Mouse (Mus musculus) liver, adult 2 months (tissue): ENCODE results near the gene Gm17606.

Experiments
- CTCF ChIP-seq: fragments of 200-500 bp; IDR thresholded peaks from 2 replicates; pipeline ENCODE4 v1.5.1; 2011; ENCODE audit warnings: low read depth, low read length, control low read depth
- POLR2A ChIP-seq: fragments of 200-500 bp; IDR thresholded peaks from 2 replicates; pipeline ENCODE4 v1.6.1; 2011; ENCODE audit warnings: low read length, control low read depth; ENCODE audit not compliant: insufficient read depth; ENCODE audit errors: extremely low read depth

DNA sequence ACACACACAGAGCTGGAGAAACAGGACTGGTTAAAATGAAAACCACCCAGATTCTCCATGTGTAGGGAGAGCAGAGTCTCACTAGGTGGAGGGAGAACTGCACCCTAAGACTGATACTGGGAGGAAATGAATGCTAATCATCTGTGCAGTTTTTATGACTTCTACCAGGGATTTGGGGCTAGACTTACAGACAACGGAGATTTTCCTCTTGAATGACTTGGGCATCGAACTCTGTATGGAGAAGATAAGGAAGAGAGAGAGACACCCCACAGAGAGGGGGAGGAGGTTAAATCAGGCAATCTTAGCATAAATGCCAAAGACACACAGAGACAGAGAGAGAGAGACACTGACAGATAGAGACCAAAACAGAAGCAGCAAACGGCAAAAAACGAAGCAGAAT is 7.1 kb downstream of the Gm17606 start:
- TF ChIP-seq POLR2A: no peak
- no peak for TF ChIP-seq CTCF
